Mouse (Mus musculus) forebrain, embryonic 15.5 days (tissue): Measurements from ENCODE around the gene Dcaf12l2. TPM values are rescaled to one million over a fixed set of nuclear protein-coding genes. Genes with fewer than 3 reads are reported as not detected.

Source experiments
- ATAC-seq: fragments of 200-750 bp; cut with Nextera tagmentation; replicated peaks from 2 replicates; pipeline ENCODE4 v1.8.0; 2017; ENCODE audit warnings: mild to moderate bottlenecking, moderate TSS enrichment, moderate library complexity
- H3K27ac ChIP-seq: fragments of 300-500 bp; sonication (generic); replicated peaks from 2 replicates; pipeline ENCODE4 v1.5.1; 2015; ENCODE audit warnings: mild to moderate bottlenecking, inconsistent platforms
- H3K27me3 ChIP-seq: fragments of 300-500 bp; sonication (generic); 2 replicates; pipeline ENCODE4 v1.6.1; 2015; ENCODE audit warnings: inconsistent platforms
- H3K36me3 ChIP-seq: fragments of 300-500 bp; sonication (generic); 2 replicates; pipeline ENCODE4 v1.6.1; 2015; ENCODE audit warnings: mild to moderate bottlenecking, inconsistent platforms
- H3K4me1 ChIP-seq: fragments of 300-500 bp; sonication (generic); 2 replicates; pipeline ENCODE4 v1.6.1; 2015; ENCODE audit warnings: inconsistent platforms
- H3K4me2 ChIP-seq: fragments of 300-500 bp; sonication (generic); replicated peaks from 2 replicates; pipeline ENCODE4 v1.6.1; 2015; ENCODE audit warnings: mild to moderate bottlenecking, inconsistent platforms
- H3K4me3 ChIP-seq: fragments of 300-500 bp; sonication (generic); 2 replicates; pipeline ENCODE4 v1.5.1; 2015; ENCODE audit warnings: mild to moderate bottlenecking, inconsistent platforms
- H3K9ac ChIP-seq: fragments of 300-500 bp; sonication (generic); replicated peaks from 2 replicates; pipeline ENCODE4 v1.6.1; 2015; ENCODE audit warnings: mild to moderate bottlenecking, inconsistent platforms
- H3K9me3 ChIP-seq: fragments of 300-500 bp; sonication (generic); 2 replicates; pipeline ENCODE4 v1.6.1; 2016; ENCODE audit warnings: inconsistent platforms
- WGBS: fragments of 180-500 bp; shearing (Covaris S2); methylation state at CpG from one replicate; pipeline ENCODE4 v1.1.7; 2015; ENCODE audit warnings: mixed read lengths; 5-methylcytosine and 5-hydroxymethylcytosine counted together
- polyA plus RNA-seq: library from polyadenylated mRNA; unstranded; fragments of >200 nt; fragmentation: Nextera tagmentation; extraction: Ambion mirVana; gene quantifications from 2 replicates; pipeline ENCODE4 v1.2.1, GENCODE M21; 2015

Dcaf12l2 gene
- 1.2 and 1.3 TPM in 2 replicates for polyA plus RNA-seq

- Histone ChIP-seq H3K9ac (peak within 1 kb of the TSS; percentile 53), H3K4me3 (peak within 1 kb of the TSS; percentile 53), H3K36me3 (no peaks in the 10 kb centered on the region), H3K27me3 (no peaks in the 10 kb centered on the region), H3K27ac (no peak within 1 kb of the TSS), H3K4me2 (peak within 1 kb of the TSS; percentile 71), H3K4me1 (no peaks in the 10 kb centered on the region), H3K9me3 (no peaks in the 10 kb centered on the region)
- peak; percentile 89 for ATAC-seq
- WGBS, result 25% methylated on average over 53 of the region's 57 CpGs
Observed at GRCm38 (mm10) chrX:44367646-44368521, at the start of gene Dcaf12l2. TSS of gene Dcaf12l2 (minus strand) at chrX:44368342.

GRCm38 (mm10) chrX:44367280-44367645 lies 879 bp downstream of the Dcaf12l2 start:
- Histone ChIP-seq H3K4me3 (peak overlapping the region; percentile 53), H3K4me1 (no peaks in the 10 kb centered on the region), H3K27ac (no peak overlapping the region), H3K9ac (peak overlapping the region; percentile 53; the same call in 1 of the 2 replicates), H3K4me2 (peak overlapping the region; percentile 71), H3K9me3 (no peaks in the 10 kb centered on the region), H3K27me3 (no peaks in the 10 kb centered on the region), H3K36me3 (no peaks in the 10 kb centered on the region)
- 0 out of 2 replicates have a peak, but pooled peaks have one; percentile 8 for ATAC-seq
- 72% methylated on average over 14 of the region's 14 CpGs for WGBS
